ENCODE assay signal across 8 mouse cellular contexts in the genomic region with DNA sequence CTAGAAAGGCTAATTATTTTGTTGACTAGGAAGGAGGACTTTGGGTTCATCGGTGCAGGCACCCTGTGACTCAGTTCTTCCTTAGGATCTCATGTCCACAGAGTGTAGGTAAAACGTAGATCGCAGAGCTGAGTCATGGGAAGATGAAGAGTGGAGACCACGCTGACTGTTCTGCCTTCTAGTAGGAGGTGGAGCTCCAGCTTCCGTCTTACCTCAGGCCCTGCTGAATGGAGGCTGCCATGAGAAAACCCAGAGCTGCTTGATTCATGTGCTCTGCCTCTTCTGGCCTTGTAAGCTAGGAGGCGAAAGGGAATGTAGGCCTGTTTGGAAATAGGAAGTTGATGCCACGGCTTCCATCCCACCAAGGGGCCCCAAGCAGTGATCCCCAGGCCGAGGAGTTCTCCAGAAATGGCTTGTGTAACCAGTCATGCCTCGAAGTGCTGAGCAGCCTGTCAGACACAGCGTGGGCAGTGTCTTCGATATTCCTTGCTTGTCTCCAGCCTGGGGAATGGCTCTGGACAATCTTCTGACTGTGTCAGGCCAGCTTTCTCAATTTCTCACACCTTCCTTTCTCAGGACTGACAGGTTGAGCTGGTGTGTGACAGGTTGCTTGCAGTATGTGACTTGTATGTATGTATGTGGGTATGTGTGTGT. TPM values are rescaled to one million over a fixed set of nuclear protein-coding genes. Genes with fewer than 3 reads are reported as not detected.
A peak's percentile ranks its signal among the peaks of the same experiment; 100 is the strongest.
DNase-seq lines count a peak whose midpoint lies in the region; ATAC-seq and TF ChIP-seq lines count a peak whose summit lies in the region.

No protein-coding gene starts in this region.

- intact Hi-C loops in left cerebral cortex, adult 2 months (cut with DNase I), result loop anchor here (5.0 kb wide), 2 partner anchors 130 to 145 kb away; no protein-coding TSS in a partner anchor
- intact Hi-C loops in left cerebral cortex, postnatal 4 days (cut with DNase I), result no loop called here

- no peak for ATAC-seq in forebrain, embryonic 13.5 days

- H3K4me2 ChIP-seq in forebrain, embryonic 13.5 days, result peak overlapping the region; percentile 76

- peak overlapping the region; percentile 100 for H3K27ac ChIP-seq in left cerebral cortex, adult 2 months
- H3K27ac ChIP-seq in forebrain, embryonic 13.5 days, result no peak overlapping the region; the same call in 1 of the 2 replicates

- no peak for TF ChIP-seq CTCF in left cerebral cortex, adult 2 months (IDR thresholded peaks at IDR 0.05)

- H3K9ac ChIP-seq in forebrain, embryonic 13.5 days, result peak overlapping the region; percentile 45

- peak in 1 of 2 experiments; percentile 40 for DNase-seq in left cerebral cortex, adult 2 months (ENCODE audit: extremely low spot score in 1 of 2, low spot score in 2 of 2)
- DNase-seq in left cerebral cortex, postnatal 4 days, result no peak
- DNase-seq in R1 (ENCODE audit: low read depth, low spot score) (peak; percentile 81), liver (peak; percentile 74)
- DNase-seq in right cerebral cortex, postnatal 36 days (ENCODE audit: low spot score in 2 of 2), result peak; percentile 32 to 55
- no peak for DNase-seq in spleen, postnatal 36 days (ENCODE audit: low spot score in 2 of 2)
- DNase-seq in gastrocnemius, postnatal 4 days (ENCODE audit: low spot score in 2 of 2), result no peak

- peak overlapping the region; percentile 93 for H3K4me3 ChIP-seq in left cerebral cortex, adult 2 months
- peak overlapping the region; percentile 85; the same call in 1 of the 2 replicates for H3K4me3 ChIP-seq in forebrain, embryonic 13.5 days

- H3K4me1 ChIP-seq in forebrain, embryonic 13.5 days, result peaks cover 31% of the 10 kb centered on the region

- peaks cover 14% of the 10 kb centered on the region for H3K36me3 ChIP-seq in forebrain, embryonic 13.5 days (ENCODE audit: poor library complexity, severe bottlenecking)

- WGBS in forebrain, embryonic 13.5 days, result 84% methylated on average over 11 of the region's 11 CpGs

- H3K27me3 ChIP-seq in forebrain, embryonic 13.5 days, result no peaks in the 10 kb centered on the region

- H3K9me3 ChIP-seq in forebrain, embryonic 13.5 days (replicated peaks), result no peaks in the 10 kb centered on the region

RNA-seq across cellular contexts. Expression of gene Smg5, which starts 1.4 kb away (rescaled TPM):
- 10 to 100 TPM; 78.3 to 79.5 TPM for total RNA-seq in left cerebral cortex, adult 2 months (2021)
- 10 to 100 TPM; 76.7 to 79.8 TPM for total RNA-seq in left cerebral cortex, postnatal 4 days (2021)
- 62.6 and 64.0 TPM in 2 replicates for polyA plus RNA-seq in forebrain, embryonic 13.5 days (2015; fragmentation: Nextera tagmentation; extraction: Ambion mirVana)
- 10 to 100 TPM; 46.1 to 46.4 TPM for total RNA-seq in gastrocnemius, postnatal 4 days (2021)

RNA-seq across cellular contexts. Expression of gene Tmem79, which starts 1.5 kb away (rescaled TPM):
- total RNA-seq in left cerebral cortex, adult 2 months (2021), result 1 to 10 TPM; 1.2 to 1.4 TPM
- total RNA-seq in left cerebral cortex, postnatal 4 days (2021), result 1 to 10 TPM; 1.5 to 2.0 TPM
- polyA plus RNA-seq in forebrain, embryonic 13.5 days (2015; fragmentation: Nextera tagmentation; extraction: Ambion mirVana), result 2.4 and 3.0 TPM in 2 replicates
- total RNA-seq in gastrocnemius, postnatal 4 days (2021), result 1 to 10 TPM; 2.2 to 2.3 TPM

RNA-seq across cellular contexts. Expression of gene Glmp, which starts 12.7 kb away (rescaled TPM):
- total RNA-seq in left cerebral cortex, adult 2 months (2021), result 10 to 100 TPM; 77.5 to 91.1 TPM
- total RNA-seq in left cerebral cortex, postnatal 4 days (2021), result 10 to 100 TPM; 49.7 to 60.1 TPM
- polyA plus RNA-seq in forebrain, embryonic 13.5 days (2015; fragmentation: Nextera tagmentation; extraction: Ambion mirVana), result 82.5 and 100 TPM in 2 replicates
- 10 to 100 TPM; 64.8 to 76.3 TPM for total RNA-seq in gastrocnemius, postnatal 4 days (2021)

RNA-seq across cellular contexts. Expression of gene Paqr6, which starts 26.9 kb away (rescaled TPM):
- 1 to 10 TPM; 8.7 to 8.8 TPM for total RNA-seq in left cerebral cortex, adult 2 months (2021)
- 1 to 10 TPM; 1.9 to 2.1 TPM for total RNA-seq in left cerebral cortex, postnatal 4 days (2021)
- 0.81 and 1.0 TPM in 2 replicates for polyA plus RNA-seq in forebrain, embryonic 13.5 days (2015; fragmentation: Nextera tagmentation; extraction: Ambion mirVana)
- 1 to 10 TPM; 1.6 to 1.8 TPM for total RNA-seq in gastrocnemius, postnatal 4 days (2021)

RNA-seq across cellular contexts. Expression of gene Bglap3, which starts 35.0 kb away (rescaled TPM):
- under 1 TPM; 0.49 to 0.57 TPM for total RNA-seq in left cerebral cortex, adult 2 months (2021)
- under 1 TPM in 1 of 2 experiments, not detected in 1; 0.36 TPM for total RNA-seq in left cerebral cortex, postnatal 4 days (2021)
- not detected in 2 replicates for polyA plus RNA-seq in forebrain, embryonic 13.5 days (2015; fragmentation: Nextera tagmentation; extraction: Ambion mirVana)
- under 1 TPM in 1 of 2 experiments, not detected in 1; 0.27 TPM for total RNA-seq in gastrocnemius, postnatal 4 days (2021)

Comparison
In these comparisons a context has a peak if more than half of its experiments do, and no peak if none do; other contexts are left out.
1. DNase-seq: peak in R1 (single experiment), liver (single experiment) and right cerebral cortex, postnatal 36 days (2 of 2); none in left cerebral cortex, postnatal 4 days (single experiment), spleen, postnatal 36 days (0 of 2) and gastrocnemius, postnatal 4 days (0 of 2).